Mouse (Mus musculus) heart, adult 2 months (tissue): Measurements from ENCODE around the gene Borcs7.

ENCODE experiments used
- CTCF ChIP-seq: fragments of 200-600 bp; IDR thresholded peaks from 2 replicates; pipeline ENCODE4 v1.8.1; 2022; ENCODE audit warnings: antibody characterized with exemption, mild to moderate bottlenecking, moderate library complexity
- EP300 ChIP-seq: fragments of 200-500 bp; IDR thresholded peaks from 2 replicates; pipeline ENCODE4 v1.6.1; 2011; ENCODE audit warnings: low read depth, low read length, control low read depth; ENCODE audit not compliant: insufficient read depth
- POLR2A ChIP-seq: fragments of 200-500 bp; IDR thresholded peaks from 2 replicates; pipeline ENCODE4 v1.6.1; 2011; ENCODE audit warnings: mild to moderate bottlenecking, low read depth, low read length, control low read depth; ENCODE audit not compliant: insufficient read depth

GRCm38 (mm10) chr19:46696482-46696881, 6.8 kb downstream of the Borcs7 start:
- TF ChIP-seq POLR2A, result no peak
- no peak for TF ChIP-seq EP300
- TF ChIP-seq CTCF, result no peak
